Mouse (Mus musculus) C2C12 (cell line): ENCODE results near the gene Hap1.

Experiments used
- CEBPB ChIP-seq: IDR thresholded peaks from one replicate; pipeline ENCODE4 v1.6.1; 2011; ENCODE audit warnings: low read depth, mild to moderate bottlenecking, control low read depth, moderate library complexity
- CTCF ChIP-seq: IDR thresholded peaks from one replicate; pipeline ENCODE4 v1.5.1; 2011; ENCODE audit not compliant: control insufficient read depth, insufficient read depth, insufficient read length
- MAX ChIP-seq: IDR thresholded peaks from one replicate; pipeline ENCODE4 v1.6.1; 2011; ENCODE audit warnings: mild to moderate bottlenecking, control low read depth
- MYOG ChIP-seq: IDR thresholded peaks from one replicate; pipeline ENCODE4 v1.6.1; 2011; ENCODE audit not compliant: control insufficient read depth, insufficient read length; ENCODE audit errors: extremely low read depth

GRCm38 (mm10) chr11:100387589-100388375, 31.9 kb upstream of the Hap1 start:
- TF ChIP-seq CTCF (no peak), MAX (peak; percentile 70), CEBPB (no peak), MYOG (no peak)
